Mouse (Mus musculus) naive thymus-derived CD4-positive, alpha-beta T cell, adult 2 months (primary cell): ENCODE data around the gene Cmtr2.
A peak's percentile ranks its signal among the peaks of the same experiment; 100 is the strongest.

Source experiments
- DNase-seq: peaks from one replicate; pipeline ENCODE4 v3.0.0-alpha.2; 2011; ENCODE audit warnings: low read depth

Gene Cmtr2

DNA sequence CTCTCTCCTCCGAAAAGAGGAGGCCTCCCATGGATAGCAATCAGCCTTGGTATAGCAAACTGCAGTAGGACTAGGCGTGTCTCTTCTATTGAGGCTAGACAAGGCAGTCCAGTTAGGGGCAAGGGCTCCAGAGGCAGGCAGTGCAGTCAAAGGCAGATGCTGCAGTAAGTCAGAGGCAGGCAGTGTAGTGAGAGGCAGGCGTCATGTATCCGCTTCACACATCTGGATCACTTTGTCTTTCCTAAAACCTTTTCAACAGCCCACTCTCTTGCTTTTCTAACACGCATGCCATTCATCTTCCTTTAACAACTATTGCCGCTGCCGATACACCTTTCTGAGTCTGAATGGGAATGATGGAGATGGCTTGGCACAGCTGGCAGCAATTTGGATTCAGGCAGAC lies at the start of gene Cmtr2:
TSS of gene Cmtr2 (plus strand) at position 301 of the 400 bp plus-strand sequence.
- DNase-seq: no peak

DNA sequence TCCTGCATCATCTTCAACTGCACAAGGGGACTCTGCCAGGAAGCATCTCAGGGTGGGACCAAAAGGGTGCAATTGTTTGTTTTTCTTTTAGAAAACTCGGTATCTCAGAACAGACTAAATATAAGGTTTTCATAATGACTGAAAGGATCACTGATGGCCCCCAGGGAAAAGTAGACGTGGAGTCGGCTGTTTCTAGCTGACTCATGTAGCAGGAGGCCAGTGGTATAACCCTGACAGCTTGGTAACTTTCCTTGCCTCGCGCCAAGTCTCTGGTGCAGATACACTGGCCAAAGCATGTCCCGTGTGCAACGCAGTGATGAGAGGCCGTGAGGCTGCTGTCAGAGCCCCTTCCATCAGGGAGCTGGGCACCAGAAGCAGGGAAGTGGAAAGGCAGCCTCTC lies 49.2 kb upstream of the Cmtr2 start:
- no peak for DNase-seq

DNA sequence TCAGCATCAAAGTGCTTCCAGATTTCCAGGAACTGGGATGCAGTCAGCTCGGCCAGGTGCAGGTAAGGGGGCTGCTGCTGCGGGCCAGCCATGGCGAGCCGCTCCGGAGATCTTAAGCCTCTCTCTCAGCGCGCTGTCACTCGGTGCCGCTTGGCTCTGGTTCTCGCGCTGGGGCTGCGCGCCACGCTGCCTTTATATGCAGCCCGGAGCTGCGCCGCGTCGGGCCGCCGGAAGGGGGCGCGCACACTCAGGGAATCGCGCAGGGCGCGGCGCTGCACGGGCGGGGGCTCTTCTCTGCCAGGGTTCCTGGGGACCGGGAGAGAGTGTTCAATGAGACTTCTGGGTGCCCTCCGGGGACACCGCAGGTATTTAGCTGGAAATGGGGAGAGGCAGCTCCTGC lies 47.4 kb upstream of the Cmtr2 start, which contains the start of gene Calb2:
TSS of gene Calb2 (minus strand) at position 165 of the 400 bp plus-strand sequence.
- DNase-seq: no peak

DNA sequence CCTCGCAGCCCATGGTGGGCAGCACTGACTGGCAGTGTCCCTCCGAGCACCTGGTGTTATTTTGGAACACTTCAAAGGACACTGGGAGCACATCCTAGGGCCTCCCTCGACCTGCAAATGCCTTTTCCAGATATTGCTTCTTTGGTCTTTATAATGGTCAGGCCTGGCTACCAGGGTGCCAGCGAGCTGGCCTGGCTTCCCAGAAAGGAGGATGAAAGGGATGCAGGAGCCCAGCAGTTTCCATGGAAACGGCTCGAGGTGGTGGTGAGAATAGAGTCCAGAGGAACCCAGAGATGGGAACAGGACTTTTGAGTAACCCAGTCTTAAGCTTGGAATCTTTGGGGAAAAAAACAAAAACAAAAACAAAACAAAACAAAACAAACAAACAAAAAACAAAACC lies 43.3 kb upstream of the Cmtr2 start:
- no peak for DNase-seq

DNA sequence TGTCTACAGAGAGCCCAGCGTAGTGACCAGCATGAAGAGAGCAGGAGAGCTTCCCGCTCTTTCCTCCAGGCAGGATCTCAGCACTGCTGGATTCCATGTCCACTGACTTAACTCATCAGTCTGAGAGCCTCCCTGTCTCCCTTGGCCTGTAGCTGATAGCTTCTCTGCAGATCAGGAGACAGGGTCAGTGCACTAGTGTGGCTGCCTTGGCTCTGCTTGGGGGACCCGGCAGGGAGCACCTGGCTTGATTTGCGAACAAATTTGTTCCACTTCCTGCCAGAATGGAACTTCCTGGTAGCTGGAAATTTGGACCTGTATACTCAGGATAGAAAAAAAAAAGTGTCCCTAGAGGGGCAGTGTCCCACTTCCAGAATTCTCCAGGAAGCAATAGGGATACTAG lies 40.6 kb upstream of the Cmtr2 start:
- no peak for DNase-seq

DNA sequence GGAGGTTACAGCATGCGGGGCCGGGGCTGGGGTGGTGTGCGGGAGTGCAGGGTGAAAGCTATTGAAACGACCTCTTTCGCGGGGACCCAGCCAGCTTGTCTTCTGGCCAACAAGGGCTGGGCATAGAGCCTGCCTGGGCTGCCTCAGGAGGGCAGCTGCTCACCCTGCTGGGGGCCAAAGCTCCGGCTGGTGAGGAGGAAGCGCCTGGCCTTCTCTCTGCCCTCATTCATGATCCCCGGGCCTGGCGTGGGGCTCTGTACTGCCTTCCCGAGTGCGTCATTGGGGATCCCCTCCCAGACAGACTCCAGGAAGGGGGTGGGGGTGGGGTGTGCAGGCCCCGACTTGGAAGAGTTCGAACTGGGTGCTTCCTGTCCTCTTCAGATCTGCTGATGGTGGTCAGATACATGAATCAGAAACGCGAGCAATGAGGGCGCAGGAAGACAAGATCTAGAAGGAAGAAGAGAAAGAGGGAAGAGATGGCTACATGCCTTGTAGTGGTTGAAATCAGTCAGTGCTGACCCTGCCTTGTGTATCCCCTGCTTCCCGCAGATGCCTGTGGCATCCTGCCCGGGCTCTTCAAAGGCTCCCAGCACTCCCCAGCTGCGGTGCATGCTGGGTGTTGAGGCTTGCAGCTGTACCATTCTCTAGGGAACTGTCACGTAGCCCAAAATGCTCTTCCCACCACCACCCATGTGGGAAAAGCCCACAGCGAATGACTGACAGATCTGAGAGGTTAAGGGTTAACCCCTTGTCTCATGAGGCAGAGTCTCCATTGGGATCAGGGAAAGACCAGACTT lies 37.9 kb upstream of the Cmtr2 start:
- DNase-seq: no peak

DNA sequence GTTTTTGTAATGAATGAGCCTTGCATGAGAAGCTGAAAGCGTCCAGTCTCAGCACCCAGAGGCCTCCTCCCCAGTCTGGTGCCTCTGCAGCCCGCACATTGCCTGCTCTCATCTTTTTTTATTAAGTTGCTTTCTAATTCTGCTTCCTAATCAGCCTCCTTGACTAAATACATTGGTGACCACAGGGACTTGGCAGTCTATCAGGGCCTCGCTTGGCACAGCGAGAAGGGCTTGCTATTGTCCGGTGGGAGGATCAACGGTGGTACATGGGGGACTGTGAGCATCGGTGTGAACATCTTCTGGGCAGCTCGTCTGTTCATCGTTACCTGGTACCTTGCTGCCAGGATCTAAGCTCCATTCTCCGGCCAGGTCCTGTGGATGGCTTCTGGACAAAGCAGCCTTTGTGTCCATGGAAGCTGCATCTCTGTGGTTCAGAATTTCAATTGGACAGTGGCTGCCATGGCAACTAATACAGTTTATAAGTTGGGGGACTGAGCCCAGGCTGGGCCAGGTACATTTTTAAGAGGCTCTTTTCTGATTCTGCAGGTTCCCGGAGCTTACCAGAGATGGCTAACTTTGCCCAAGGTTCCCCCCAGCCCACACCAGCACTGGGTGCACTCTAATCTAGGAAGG lies 32.6 kb upstream of the Cmtr2 start:
- no peak for DNase-seq

DNA sequence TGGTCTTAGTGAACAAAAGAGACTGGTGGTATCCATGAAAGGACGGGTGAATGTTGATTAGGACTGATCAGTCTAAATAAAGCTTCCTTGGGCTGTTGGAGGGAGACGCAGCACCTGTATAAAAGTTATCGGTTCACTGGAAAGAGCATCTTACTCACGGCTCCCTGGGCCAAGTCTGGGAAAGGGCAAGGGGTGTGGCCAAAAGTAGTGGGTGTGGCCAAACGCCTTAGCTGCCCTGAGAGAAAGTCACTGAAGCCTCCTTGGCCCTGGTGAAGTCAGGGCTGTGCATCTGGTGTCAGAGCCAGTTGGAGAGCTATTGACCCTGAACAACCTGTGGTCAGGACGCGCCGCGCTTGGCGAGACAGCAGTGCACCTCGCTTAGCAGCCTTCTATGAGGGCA lies 31.7 kb upstream of the Cmtr2 start:
- no peak for DNase-seq

DNA sequence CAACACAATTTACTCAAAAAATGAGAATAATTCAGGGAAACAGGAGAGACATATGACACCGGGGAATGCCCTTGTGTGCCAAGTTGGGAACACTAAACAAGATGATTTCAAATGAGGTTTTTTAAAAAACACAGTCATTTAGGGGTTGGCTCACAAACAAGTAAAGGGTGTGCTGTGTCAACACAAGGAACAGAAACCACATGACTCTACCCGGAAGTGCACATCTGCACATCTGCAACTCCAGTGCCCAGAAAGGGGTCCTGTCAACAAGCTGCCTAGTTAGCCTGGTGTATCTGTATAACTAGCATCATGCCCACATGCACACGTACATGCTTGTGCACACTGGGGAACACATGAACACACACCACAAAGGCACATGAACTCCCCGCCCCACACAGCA lies 29.9 kb upstream of the Cmtr2 start:
- no peak for DNase-seq

DNA sequence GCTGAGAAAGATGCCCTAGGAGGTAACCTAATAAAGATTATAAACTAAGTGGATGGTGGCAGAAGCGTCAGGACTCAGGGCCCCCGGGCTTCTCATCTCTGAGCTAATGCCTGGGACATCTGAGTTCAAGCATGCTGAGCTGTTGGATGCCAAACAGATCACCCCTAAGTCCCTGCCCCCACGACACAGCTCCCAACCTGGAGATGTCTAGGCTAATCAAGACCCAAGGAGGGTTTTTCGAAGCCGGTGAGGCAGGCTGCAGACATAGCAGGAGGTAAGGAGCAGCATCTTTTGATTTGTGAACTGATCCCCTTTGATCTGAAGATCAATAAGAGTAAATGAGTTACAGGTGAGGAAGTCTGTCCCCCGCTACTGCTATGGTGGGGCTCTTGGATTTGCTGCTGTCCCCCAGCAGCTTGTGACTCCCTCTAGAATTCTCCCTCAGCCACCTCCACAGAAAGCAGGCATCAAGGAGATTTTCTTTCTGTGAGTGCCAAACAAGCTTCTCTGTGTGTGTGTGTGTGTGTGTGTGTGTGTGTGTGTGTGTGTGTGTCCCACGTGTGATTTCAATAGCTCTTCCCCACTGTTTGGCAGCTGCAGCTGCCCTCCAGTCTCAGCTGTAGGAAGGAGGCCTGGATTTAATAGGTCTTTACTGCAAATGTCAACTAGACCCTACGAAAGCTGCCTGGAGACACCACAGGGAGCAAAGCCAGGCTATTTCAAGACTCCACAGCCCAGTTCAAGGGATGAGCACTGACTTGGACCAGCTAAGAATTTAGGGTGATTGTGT lies 26.3 kb upstream of the Cmtr2 start:
- DNase-seq: no peak

DNA sequence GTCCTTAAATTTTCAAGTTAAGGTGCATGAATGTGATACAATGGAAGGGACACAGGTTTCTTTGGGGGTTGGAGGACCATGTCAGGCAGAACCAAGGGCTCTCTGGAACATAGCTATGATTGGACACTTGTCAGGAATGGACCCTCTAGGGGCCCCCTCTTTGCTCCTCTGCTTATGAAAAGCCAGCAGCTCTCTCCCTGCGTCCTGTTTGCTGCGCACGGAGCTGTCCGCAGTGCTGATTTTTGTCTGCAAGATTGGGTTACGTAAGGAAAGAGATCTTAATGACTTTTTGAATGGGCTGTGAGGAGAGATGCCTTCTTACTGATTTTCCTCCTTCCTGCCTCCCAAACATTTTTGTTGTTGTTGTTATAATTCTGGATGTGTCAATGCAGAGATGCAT lies 18.8 kb upstream of the Cmtr2 start:
- no peak for DNase-seq

DNA sequence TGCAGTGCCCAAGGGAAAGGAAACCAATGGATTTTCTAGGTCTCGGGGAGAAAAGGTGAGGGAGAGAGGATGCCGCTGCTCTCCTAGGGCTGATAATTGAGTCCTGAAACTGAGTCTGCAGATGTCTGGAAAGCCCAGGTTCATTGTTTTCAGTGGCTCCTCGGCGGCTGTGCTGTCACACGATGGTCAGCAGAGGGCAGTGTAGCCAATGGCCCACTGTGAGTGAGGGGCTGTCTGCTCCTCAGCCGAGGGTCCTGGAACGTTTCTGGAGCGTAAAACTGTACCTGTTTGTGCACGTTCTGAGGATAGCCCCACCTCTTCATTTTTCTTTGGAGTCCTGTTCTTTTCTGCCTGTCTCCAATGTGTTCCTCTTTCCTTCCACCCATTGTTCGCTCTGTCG lies 13.7 kb upstream of the Cmtr2 start:
- no peak for DNase-seq

DNA sequence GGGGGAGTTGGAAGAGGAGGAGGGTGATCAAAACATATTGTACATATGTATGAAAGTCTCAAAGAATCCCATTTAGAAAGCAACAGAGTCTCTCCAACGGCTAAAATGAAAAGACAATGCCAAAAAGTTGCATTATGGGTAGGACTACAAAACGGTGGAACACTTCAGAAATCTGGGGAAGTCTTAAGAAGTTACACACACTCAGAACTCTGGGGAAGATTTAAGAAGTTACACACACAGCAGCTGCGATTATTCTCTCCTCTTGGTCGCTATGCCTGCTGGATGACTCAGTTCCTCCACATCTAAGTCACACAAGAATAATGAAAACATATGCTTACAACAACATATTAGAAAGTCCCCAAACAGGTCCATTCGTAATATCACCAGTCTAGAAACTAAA lies 788 bp downstream of the Cmtr2 start:
- DNase-seq: peak; percentile 7

DNA sequence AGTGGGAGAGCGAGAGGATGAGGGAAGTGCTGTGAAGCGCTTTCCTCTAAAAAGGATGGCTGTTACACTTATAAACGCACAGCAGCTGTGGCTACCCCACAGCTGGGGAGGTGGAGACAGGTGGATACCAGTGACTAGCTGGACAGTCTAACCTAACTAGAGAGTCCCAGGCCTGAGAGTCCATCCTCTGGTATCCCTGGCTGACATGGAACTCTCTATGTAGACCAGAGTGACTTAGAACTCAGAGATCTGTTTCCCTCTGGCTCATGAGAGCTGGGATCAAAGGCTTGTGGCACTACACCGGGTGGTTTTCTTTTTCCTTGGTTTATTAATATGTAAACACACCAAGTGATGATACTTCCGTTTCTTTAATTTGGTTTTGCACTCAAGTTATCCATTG lies 1.7 kb downstream of the Cmtr2 start:
- DNase-seq: no peak

DNA sequence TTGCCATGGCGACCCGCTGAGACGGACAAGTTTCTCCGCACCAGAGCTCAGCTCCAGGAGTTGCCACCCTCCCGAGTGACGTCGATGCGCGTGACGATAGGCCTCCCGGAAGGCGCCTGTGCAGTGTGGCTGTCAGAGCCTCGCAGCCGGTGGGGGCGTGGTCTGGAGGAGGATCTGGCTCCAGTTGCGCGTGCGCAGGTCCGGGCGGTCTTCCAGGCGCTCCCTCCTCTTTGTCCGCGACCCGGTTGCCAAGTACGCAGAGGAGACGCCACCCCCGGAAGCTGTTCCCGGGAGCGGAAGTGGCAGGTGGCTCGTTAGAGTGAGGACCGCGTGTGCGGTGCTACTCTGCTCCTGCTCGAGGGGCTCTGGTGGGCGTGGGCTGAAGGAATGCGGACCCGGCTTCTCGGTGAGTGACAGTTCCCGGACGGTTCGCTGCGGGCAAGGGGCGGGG lies 2.2 kb downstream of the Cmtr2 start:
- DNase-seq: peak; percentile 98

DNA sequence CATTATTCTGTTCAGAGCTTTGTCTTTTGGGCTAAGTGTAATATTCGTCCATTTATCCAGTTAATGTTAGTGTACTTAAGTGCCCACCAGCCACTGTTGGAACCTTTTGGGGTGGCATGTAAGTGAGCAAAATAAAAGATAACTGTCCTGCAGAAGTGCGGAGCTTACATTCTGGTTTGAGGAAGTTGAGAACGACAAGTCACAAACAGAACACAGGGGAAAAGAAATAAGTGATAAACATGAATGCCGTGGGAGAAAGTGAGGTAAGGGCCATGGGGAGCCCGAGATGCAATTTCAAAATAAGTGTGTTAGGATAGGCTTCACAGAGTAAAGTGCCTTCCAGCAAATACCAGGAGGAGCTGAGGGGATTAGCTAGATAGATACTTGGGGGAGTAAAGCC lies 3.0 kb downstream of the Cmtr2 start:
- peak; percentile 8 for DNase-seq

DNA sequence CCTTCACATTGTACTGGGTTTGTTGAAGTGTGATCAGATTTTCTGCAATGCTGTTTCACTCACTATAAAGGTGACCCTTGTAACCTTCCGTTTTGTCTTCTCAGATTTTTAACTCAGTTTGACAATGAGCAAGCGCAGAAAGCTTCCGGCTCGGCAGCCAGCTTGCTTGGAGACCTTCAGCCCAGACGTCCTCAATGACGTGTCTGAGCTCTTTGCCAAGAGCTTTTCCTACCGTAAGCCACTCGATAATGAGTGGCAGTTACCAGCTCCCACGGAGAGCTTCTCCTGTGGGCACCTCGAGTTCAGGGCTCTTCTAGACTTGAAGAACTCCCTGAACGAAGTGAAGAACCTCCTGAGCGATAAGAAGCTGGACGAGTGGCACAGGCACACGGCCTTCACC lies 5.5 kb downstream of the Cmtr2 start:
- no peak for DNase-seq

DNA sequence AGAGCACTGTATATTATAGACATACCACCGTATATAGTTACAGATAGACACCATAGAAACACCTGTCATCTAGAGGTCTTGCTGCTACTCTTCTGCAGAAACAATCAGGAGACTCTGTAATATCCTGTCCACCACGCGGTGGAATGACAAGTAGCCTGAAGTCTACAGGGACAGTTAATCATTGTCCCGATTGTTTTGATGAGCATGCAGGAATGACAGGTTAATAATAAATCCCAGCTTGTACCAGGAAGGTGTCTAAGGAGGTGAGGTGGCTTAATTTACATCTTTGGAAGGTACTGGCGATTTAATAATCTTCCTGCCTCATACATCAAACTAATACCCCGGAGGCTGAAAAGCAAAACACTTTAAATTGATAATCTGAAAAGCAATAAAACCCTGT lies 15.3 kb downstream of the Cmtr2 start:
- no peak for DNase-seq

DNA sequence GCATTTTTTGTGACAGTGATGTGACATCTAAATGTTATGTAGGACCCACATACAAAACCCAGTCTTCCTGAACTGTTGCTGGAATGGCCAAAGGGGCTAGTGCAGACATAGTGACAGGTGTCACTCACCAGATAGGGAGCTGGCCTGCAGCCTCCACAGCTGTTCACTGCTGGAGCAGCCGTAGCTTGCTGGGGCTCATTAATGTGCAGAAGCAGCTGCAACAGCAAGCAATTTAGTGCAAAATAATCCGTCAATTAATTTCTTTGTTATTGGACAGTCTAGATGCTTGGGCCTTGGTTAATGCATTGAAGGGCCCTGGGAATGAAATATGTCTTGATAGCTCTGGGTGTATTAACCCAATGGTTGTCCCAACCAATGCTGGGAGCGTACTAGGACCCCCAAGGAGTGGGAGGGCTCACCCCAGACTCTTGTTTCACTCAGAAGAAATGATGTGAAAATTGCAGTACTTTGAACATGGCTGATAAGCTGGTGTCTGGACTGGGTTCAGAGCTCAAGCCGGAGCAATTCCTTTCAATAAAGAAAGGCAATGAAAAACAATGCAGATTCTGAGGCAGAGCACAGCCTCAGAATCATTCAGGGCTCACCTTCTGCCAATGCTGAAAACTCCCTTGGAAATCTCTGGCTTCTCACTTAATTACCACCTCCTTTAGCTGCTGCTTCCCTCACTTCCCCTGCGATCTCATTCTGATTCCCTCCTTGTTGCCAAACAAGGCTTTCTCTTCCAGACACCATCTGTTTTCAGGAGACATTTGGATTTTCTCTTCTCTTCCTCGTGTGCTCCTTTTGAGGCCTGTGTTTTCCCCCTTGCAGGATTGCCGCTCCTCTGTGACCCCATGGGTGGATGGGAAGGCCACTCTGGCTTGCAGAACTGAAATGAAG lies 27.1 kb downstream of the Cmtr2 start:
- no peak for DNase-seq

DNA sequence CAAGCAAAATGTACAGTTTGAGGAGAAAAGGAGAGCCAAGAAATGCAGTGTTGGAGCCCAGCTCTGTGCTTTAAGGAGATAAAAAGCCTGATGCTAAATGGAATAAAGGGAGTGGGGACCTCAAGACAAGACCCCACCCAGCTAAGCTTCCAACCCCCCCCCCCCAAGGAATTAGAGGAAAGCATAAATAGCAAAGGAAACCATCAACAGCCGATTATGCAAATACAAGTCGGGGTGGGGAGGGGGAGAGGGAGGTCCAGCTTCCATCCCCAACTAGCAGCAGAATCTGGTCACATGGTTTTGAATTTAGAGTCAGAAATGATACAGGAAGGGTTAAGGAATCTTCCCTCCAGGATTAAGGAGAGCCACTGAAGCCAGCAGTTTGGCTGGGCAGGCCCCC lies 29.1 kb downstream of the Cmtr2 start:
- DNase-seq: no peak

DNA sequence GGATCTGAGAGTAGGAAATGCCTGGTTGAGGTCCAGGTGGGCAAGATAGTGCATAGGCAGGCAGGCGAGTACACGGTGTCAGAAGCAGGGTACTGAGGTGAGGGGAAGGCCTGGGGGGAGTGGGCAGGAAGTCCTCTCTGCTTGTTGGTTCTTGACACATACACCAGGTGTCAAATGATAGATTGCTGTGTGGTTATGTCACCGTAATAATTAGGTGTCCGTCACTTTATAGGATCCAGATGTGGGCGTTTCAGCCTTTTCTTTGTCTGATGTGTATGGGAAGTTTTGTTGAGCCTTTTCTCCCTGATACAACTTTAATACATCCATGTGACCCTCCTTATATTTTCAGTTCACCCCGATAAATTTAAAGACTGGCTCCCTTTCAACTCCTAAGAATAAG lies 31.8 kb downstream of the Cmtr2 start:
- DNase-seq: no peak

DNA sequence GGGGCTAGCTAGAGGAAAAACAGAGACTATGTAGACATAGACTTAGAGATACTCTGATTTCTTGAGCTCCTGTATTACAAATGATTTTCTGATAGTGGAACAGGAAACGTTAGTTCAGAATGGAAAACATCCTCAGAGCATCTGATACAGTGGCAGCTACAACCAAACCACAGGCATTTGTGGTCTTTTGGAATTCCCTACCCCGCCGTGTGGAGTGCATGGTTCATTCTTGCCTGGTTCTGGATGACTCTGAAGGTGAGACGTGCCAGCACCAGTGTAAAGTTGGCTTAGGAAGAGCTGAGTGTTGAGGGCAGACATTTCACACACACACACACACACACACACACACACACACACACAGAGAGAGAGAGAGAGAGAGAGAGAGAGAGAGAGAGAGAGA lies 38.5 kb downstream of the Cmtr2 start:
- DNase-seq: no peak
